Mouse (Mus musculus): Measurements from ENCODE around the gene Rexo2. TPM values are rescaled to one million over a fixed set of nuclear protein-coding genes. Genes with fewer than 3 reads are reported as not detected.
A peak's percentile ranks its signal among the peaks of the same experiment; 100 is the strongest.

Gene Rexo2
- polyA plus RNA-seq, 1 experiment, result 80.3 TPM

GRCm38 (mm10) chr9:48466804-48467203 lies 13.6 kb downstream of the Rexo2 start:
- peak; percentile 35 for DNase-seq (ENCODE audit: low read depth)
- TF ChIP-seq CTCF (IDR thresholded peaks at IDR 0.05; ENCODE audit: borderline replicate concordance, extremely low read depth, insufficient read depth, insufficient read length) (peak; percentile 67; the same call in 1 of the 2 replicates), POLR2A (IDR thresholded peaks at IDR 0.05; ENCODE audit: borderline replicate concordance, extremely low read depth, insufficient read depth, insufficient read length, poor library complexity, severe bottlenecking) (no peak)

GRCm38 (mm10) chr9:48465671-48466070 lies 14.8 kb downstream of the Rexo2 start:
- TF ChIP-seq CTCF (IDR thresholded peaks at IDR 0.05; ENCODE audit: borderline replicate concordance, extremely low read depth, insufficient read depth, insufficient read length) (peak; percentile 31; the same call in 1 of the 2 replicates), POLR2A (IDR thresholded peaks at IDR 0.05; ENCODE audit: borderline replicate concordance, extremely low read depth, insufficient read depth, insufficient read length, poor library complexity, severe bottlenecking) (no peak)
- no peak for DNase-seq (ENCODE audit: low read depth)

- TF ChIP-seq CTCF (IDR thresholded peaks at IDR 0.05; ENCODE audit: borderline replicate concordance, extremely low read depth, insufficient read depth, insufficient read length), result no peak
- TF ChIP-seq POLR2A (IDR thresholded peaks at IDR 0.05; ENCODE audit: borderline replicate concordance, extremely low read depth, insufficient read depth, insufficient read length, poor library complexity, severe bottlenecking), result no peak
- DNase-seq (ENCODE audit: low read depth), result no peak
These were observed 18.9 kb downstream of the Rexo2 start for GRCm38 (mm10) chr9:48461545-48461944.

GRCm38 (mm10) chr9:48460720-48461119 lies 19.7 kb downstream of the Rexo2 start:
- TF ChIP-seq CTCF (IDR thresholded peaks at IDR 0.05; ENCODE audit: borderline replicate concordance, extremely low read depth, insufficient read depth, insufficient read length), result no peak
- no peak for TF ChIP-seq POLR2A (IDR thresholded peaks at IDR 0.05; ENCODE audit: borderline replicate concordance, extremely low read depth, insufficient read depth, insufficient read length, poor library complexity, severe bottlenecking)

GRCm38 (mm10) chr9:48459391-48459790 lies 21.0 kb downstream of the Rexo2 start:
- no peak for TF ChIP-seq CTCF (IDR thresholded peaks at IDR 0.05; ENCODE audit: borderline replicate concordance, extremely low read depth, insufficient read depth, insufficient read length)
- no peak for TF ChIP-seq POLR2A (IDR thresholded peaks at IDR 0.05; ENCODE audit: borderline replicate concordance, extremely low read depth, insufficient read depth, insufficient read length, poor library complexity, severe bottlenecking)
- no peak for DNase-seq (ENCODE audit: low read depth)

More at GRCm38 (mm10) chr9:48460720-48461119, 19.7 kb downstream of the Rexo2 start:
- no peak for DNase-seq (ENCODE audit: low read depth)

- no peak for TF ChIP-seq POLR2A (IDR thresholded peaks at IDR 0.05; ENCODE audit: borderline replicate concordance, extremely low read depth, insufficient read depth, insufficient read length, poor library complexity, severe bottlenecking)
- TF ChIP-seq CTCF (IDR thresholded peaks at IDR 0.05; ENCODE audit: borderline replicate concordance, extremely low read depth, insufficient read depth, insufficient read length), result peak; percentile 28; the same call in 1 of the 2 replicates
These were observed 21.5 kb downstream of the Rexo2 start for GRCm38 (mm10) chr9:48458879-48459278.

GRCm38 (mm10) chr9:48455961-48456360 lies 24.5 kb downstream of the Rexo2 start:
- TF ChIP-seq POLR2A (IDR thresholded peaks at IDR 0.05; ENCODE audit: borderline replicate concordance, extremely low read depth, insufficient read depth, insufficient read length, poor library complexity, severe bottlenecking) (no peak), CTCF (IDR thresholded peaks at IDR 0.05; ENCODE audit: borderline replicate concordance, extremely low read depth, insufficient read depth, insufficient read length) (no peak)
- DNase-seq (ENCODE audit: low read depth), result no peak

More at GRCm38 (mm10) chr9:48458879-48459278, 21.5 kb downstream of the Rexo2 start:
- DNase-seq (ENCODE audit: low read depth), result no peak

GRCm38 (mm10) chr9:48450066-48450465 lies 30.4 kb downstream of the Rexo2 start:
- TF ChIP-seq POLR2A (IDR thresholded peaks at IDR 0.05; ENCODE audit: borderline replicate concordance, extremely low read depth, insufficient read depth, insufficient read length, poor library complexity, severe bottlenecking) (no peak), CTCF (IDR thresholded peaks at IDR 0.05; ENCODE audit: borderline replicate concordance, extremely low read depth, insufficient read depth, insufficient read length) (no peak)
- no peak for DNase-seq (ENCODE audit: low read depth)

- DNase-seq (ENCODE audit: low read depth), result peak; percentile 62
- TF ChIP-seq CTCF (IDR thresholded peaks at IDR 0.05; ENCODE audit: borderline replicate concordance, extremely low read depth, insufficient read depth, insufficient read length) (peak; percentile 49; the same call in 1 of the 2 replicates), POLR2A (IDR thresholded peaks at IDR 0.05; ENCODE audit: borderline replicate concordance, extremely low read depth, insufficient read depth, insufficient read length, poor library complexity, severe bottlenecking) (no peak)
These were observed 32.6 kb downstream of the Rexo2 start for GRCm38 (mm10) chr9:48447783-48448209.

GRCm38 (mm10) chr9:48444821-48445220 lies 35.6 kb downstream of the Rexo2 start:
- TF ChIP-seq POLR2A (IDR thresholded peaks at IDR 0.05; ENCODE audit: borderline replicate concordance, extremely low read depth, insufficient read depth, insufficient read length, poor library complexity, severe bottlenecking), result no peak
- TF ChIP-seq CTCF (IDR thresholded peaks at IDR 0.05; ENCODE audit: borderline replicate concordance, extremely low read depth, insufficient read depth, insufficient read length), result no peak
- no peak for DNase-seq (ENCODE audit: low read depth)

GRCm38 (mm10) chr9:48443873-48444272 lies 36.5 kb downstream of the Rexo2 start:
- no peak for DNase-seq (ENCODE audit: low read depth)
- TF ChIP-seq CTCF (IDR thresholded peaks at IDR 0.05; ENCODE audit: borderline replicate concordance, extremely low read depth, insufficient read depth, insufficient read length) (no peak), POLR2A (IDR thresholded peaks at IDR 0.05; ENCODE audit: borderline replicate concordance, extremely low read depth, insufficient read depth, insufficient read length, poor library complexity, severe bottlenecking) (no peak)

- no peak for DNase-seq (ENCODE audit: low read depth)
- TF ChIP-seq POLR2A (IDR thresholded peaks at IDR 0.05; ENCODE audit: borderline replicate concordance, extremely low read depth, insufficient read depth, insufficient read length, poor library complexity, severe bottlenecking), result no peak
- no peak for TF ChIP-seq CTCF (IDR thresholded peaks at IDR 0.05; ENCODE audit: borderline replicate concordance, extremely low read depth, insufficient read depth, insufficient read length)
These were observed 48.0 kb downstream of the Rexo2 start for GRCm38 (mm10) chr9:48432449-48432848.

Data from brain, embryonic 14.5 days (tissue).